Mouse (Mus musculus) kidney, adult 2 months (tissue): ENCODE data around the gene Ptma.

Source experiments
- CTCF ChIP-seq: fragments of 200-500 bp; conservative IDR thresholded peaks from 2 replicates; pipeline ENCODE4 v1.5.1; 2011; ENCODE audit warnings: low read depth, mild to moderate bottlenecking, control low read depth, low read length, moderate library complexity, mixed read lengths; ENCODE audit not compliant: insufficient read depth, insufficient read length
- POLR2A ChIP-seq: fragments of 200-500 bp; IDR thresholded peaks from one replicate; pipeline ENCODE4 v1.6.1; 2011; ENCODE audit warnings: low read depth, low read length, control low read depth

DNA sequence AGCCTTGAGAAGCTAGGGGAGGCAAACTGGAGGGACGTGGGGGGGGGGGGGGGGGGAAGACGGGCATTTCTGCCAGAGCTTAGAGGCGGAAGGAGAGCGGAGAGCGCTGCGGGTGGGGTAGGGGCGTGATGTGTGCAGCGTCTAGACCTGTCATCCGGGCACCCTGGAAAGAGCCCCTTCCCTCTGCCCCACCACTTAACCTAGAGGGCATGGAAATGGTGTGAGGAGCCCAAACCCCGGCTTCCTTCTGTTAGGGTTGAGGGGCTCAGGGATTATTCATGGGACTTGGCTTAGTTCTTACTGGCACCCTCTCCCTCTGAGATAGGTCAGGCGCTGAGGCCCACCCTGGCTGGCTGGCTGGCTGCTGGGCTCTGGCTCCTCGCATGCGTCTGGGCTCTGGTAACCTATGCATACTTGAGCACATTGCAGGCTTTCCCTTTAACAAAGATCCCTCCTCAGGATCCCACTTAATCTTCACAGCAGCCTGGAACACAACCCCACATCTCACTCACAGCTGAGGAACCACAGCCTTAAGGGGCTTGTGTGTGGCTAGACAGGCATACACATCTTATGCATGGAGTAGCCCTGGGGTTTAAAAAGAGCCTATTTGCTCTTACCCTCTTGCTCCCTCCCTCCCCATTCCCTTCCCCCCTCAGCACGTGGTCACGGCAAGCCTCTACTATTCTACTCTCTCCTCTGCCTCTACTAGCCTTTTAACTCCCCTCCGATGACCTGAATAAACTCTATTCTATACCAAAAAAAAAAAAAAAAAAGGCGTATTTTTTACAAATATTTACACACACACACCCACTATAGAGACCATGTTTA, 24.1 kb upstream of the Ptma start:
- TF ChIP-seq CTCF (no peak), POLR2A (no peak)
